Mouse (Mus musculus) lung, postnatal 0 days (tissue): ENCODE measurements at regions not wholly inside any gene's neighbourhood (a gene's known extent, or its start where the extent isn't known, plus 50 kb on each side); places are given as distances from the start of the nearest gene placed in this dataset.

Experiments
- CTCF ChIP-seq: IDR thresholded peaks from 2 replicates; pipeline ENCODE4 v1.5.1; 2016; ENCODE audit warnings: antibody characterized with exemption, mild to moderate bottlenecking
- EP300 ChIP-seq: IDR thresholded peaks from 2 replicates; pipeline ENCODE4 v1.6.1; 2016; ENCODE audit warnings: antibody characterized with exemption, mild to moderate bottlenecking, control low read depth

DNA sequence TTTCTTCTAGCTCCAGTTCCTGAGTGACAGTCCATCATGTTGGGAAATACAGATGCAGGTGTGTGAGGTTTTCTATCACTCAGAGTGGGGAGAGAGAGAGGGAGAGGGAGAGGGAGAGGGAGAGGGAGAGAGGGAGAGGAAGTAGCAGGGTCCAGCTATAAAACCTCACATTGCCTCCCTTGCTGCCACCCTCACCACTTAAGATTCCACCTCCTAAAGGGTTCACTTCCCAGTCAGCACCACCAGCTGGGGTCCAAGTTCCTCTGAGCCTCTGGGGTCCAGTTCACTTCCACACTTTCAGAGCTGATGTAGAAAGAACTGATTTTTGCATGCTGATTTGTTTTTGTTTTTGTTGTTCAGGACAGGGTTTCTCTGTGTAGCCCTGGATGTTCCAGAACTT, 98.6 kb downstream of the Gm11077 start:
- no peak for TF ChIP-seq CTCF
- no peak for TF ChIP-seq EP300
